Mouse (Mus musculus) stomach, postnatal 0 days (tissue): Measurements from ENCODE around the gene Akr7a5.

ENCODE experiments used
- CTCF ChIP-seq: IDR thresholded peaks from 2 replicates; pipeline ENCODE4 v1.5.1; 2016; ENCODE audit warnings: antibody characterized with exemption, low read depth, mild to moderate bottlenecking, moderate library complexity
- EP300 ChIP-seq: optimal IDR thresholded peaks from 2 replicates; pipeline ENCODE3; 2016; ENCODE audit warnings: antibody characterized with exemption

GRCm38 (mm10) chr4:139335507-139335906 is 25.0 kb downstream of the Akr7a5 start:
- TF ChIP-seq CTCF = no peak
- no peak for TF ChIP-seq EP300
